18 mouse cellular contexts compared by ENCODE assay signal in genomic region chr11:97982721-97983120, GRCm38 (mm10). TPM values are rescaled to one million over a fixed set of nuclear protein-coding genes. Genes with fewer than 3 reads are reported as not detected.
"Had no signal": no experiment of that assay in that cellular context is flagged by ENCODE, and none has a peak within 500 bp of the region (broad histone marks: within the 10 kb centered on the region; RNA-seq: fewer than 3 reads in every experiment).

No protein-coding gene starts in this region.

- H3K9ac ChIP-seq: liver, postnatal 0 days; lung, embryonic 15.5 days; midbrain, embryonic 13.5 days; midbrain, embryonic 15.5 days; neural tube, embryonic 12.5 days; stomach, embryonic 15.5 days had no signal

- ATAC-seq: liver, postnatal 0 days; lung, postnatal 0 days; midbrain, embryonic 13.5 days; midbrain, embryonic 15.5 days had no signal

- H3K4me3 ChIP-seq: lung, embryonic 15.5 days; megakaryocyte, embryonic 14.5 days; midbrain, embryonic 13.5 days; midbrain, embryonic 15.5 days; neural tube, embryonic 12.5 days; stomach, embryonic 15.5 days had no signal

- H3K36me3 ChIP-seq: lung, embryonic 15.5 days; midbrain, embryonic 13.5 days; midbrain, embryonic 15.5 days; neural tube, embryonic 12.5 days; stomach, embryonic 15.5 days had no signal

- H3K9me3 ChIP-seq: lung, embryonic 15.5 days; megakaryocyte, embryonic 14.5 days; midbrain, embryonic 13.5 days; midbrain, embryonic 15.5 days; neural tube, embryonic 12.5 days; stomach, embryonic 15.5 days had no signal

- DNase-seq: liver, postnatal 0 days; lung, adult 2 months; lung, postnatal 14 days; lung, postnatal 36 days; right cerebral cortex, postnatal 14 days; thymus, adult 2 months; thymus, postnatal 14 days; thymus, postnatal 36 days had no signal

- H3K27ac ChIP-seq: lung, embryonic 15.5 days; macrophage; midbrain, embryonic 13.5 days; midbrain, embryonic 15.5 days; neural tube, embryonic 12.5 days; stomach, embryonic 15.5 days; stomach, postnatal 0 days had no signal

RNA-seq across cellular contexts. Expression of gene Plxdc1, which starts 3.5 kb away (rescaled TPM):
- polyA plus RNA-seq: midbrain, embryonic 11.5 days had no signal
